Mouse (Mus musculus): ENCODE data around the gene Cpne8. TPM values are rescaled to one million over a fixed set of nuclear protein-coding genes. Genes with fewer than 3 reads are reported as not detected.
A peak's percentile ranks its signal among the peaks of the same experiment; 100 is the strongest.

Cpne8 gene
- total and polyA plus RNA-seq, 2 experiments from 2014 or later: 16.8 to 28.1 TPM

DNA sequence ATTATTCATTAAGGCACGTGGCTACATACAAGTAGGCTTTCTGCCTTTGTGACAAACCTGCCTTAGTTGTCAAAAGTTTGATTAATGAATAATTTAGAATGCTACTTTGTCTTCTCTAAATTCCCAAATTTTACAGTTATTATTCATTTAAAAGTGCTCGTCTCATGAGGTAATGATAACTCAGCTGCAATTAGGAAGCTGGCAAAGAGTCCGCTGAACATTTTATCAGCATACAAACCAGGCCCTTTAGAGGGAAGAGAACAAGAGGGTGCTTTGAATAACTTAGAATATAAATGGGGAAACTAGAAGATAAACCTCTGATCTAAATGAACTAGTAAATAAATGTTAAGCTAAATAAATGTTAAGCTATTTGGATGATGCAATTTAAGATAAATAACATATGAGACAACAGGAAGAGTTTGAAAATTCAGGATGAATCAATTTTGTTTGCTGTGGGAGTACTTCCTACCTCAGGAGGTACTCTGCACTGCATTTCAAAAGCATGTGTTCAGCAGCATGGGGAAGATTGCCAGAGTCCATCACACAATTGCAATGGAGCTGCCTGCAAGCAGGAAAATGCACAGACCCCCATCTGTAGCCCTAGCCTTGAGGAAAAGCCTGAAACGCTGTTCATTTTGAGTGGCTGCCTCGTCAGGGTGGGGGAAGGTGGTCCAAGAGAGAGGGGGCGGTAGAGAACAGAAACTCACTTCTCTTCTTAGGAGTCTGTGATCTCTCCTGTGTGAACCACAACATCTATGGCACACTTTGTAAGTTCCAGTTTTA is 81.3 kb downstream of the Cpne8 start:
- Histone ChIP-seq H3K9ac (replicated peaks; ENCODE audit: low read length) (no peak overlapping the region), H3K4me2 (ENCODE audit: low read depth, low read length) (no peak overlapping the region), H3K36me3 (ENCODE audit: insufficient read depth, low read length) (no peaks in the 10 kb centered on the region), H3K27me3 (ENCODE audit: insufficient read depth, low read length) (no peaks in the 10 kb centered on the region), H3K4me3 (ENCODE audit: low read length) (no peak overlapping the region), H3K9me3 (ENCODE audit: low read length) (no peaks in the 10 kb centered on the region), H3K27ac (no peak overlapping the region), H3K4me1 (ENCODE audit: insufficient read depth, low read length) (no peaks in the 10 kb centered on the region)
- DNase-seq (ENCODE audit: low spot score) (peak; percentile 23), ATAC-seq (no peak)
- 50% methylated on average over 6 of the region's 6 CpGs for WGBS
- TF ChIP-seq CTCF (IDR thresholded peaks at IDR 0.05; ENCODE audit: low read depth): peak; percentile 4; the same call in 1 of the 2 replicates

DNA sequence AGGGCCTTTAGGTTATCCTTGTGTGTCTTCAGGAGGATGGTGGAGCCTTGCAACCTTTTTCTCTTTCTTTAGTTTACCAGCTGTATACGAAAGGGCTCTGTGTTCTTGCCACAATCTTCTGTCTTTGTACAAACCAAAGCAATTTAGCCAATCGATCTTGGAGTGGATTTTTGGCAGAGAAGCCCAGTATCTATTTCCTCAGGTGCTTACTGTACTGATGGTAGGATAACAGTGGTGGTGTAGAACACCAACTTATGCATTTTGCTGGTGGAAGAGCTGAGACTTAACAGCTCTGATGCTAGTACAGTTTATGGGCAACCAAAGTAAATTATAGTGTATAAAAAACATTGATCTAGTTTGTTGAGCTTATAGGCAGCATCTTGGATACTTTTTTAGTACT is 83.6 kb downstream of the Cpne8 start:
- DNase-seq (ENCODE audit: low spot score) (no peak), ATAC-seq (no peak)
- H3K4me2 ChIP-seq (ENCODE audit: low read depth, low read length): no peak overlapping the region
- H3K36me3 ChIP-seq (ENCODE audit: insufficient read depth, low read length): no peaks in the 10 kb centered on the region
- no peak overlapping the region for H3K4me3 ChIP-seq (ENCODE audit: low read length)
- no peaks in the 10 kb centered on the region for H3K27me3 ChIP-seq (ENCODE audit: insufficient read depth, low read length)
- H3K4me1 ChIP-seq (ENCODE audit: insufficient read depth, low read length): no peaks in the 10 kb centered on the region
- H3K9me3 ChIP-seq (ENCODE audit: low read length): no peaks in the 10 kb centered on the region
- no peak overlapping the region for H3K9ac ChIP-seq (replicated peaks; ENCODE audit: low read length)
- WGBS: 92% methylated on average over 2 of the region's 2 CpGs
- H3K27ac ChIP-seq: no peak overlapping the region
- TF ChIP-seq CTCF (IDR thresholded peaks at IDR 0.05; ENCODE audit: low read depth): no peak

DNA sequence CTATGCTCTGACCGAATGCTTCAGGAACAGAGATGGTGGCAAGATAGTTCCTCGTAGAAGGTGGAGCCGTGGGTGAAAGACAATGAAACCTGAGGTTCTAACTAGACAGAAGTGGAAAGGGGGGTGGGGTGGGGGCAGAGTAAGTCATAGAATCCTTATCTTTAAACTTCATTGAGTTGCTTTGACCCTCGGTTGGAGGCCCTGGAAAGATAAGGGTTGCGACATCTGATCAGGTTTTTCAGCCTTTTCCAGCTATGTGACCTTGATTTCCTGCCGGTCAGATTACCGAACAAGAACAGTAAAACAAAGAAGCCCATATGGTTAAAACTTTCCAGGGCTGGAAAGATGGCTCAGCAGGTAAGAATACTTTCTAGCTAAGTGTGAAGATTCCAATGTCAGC is 89.6 kb downstream of the Cpne8 start:
- H3K4me2 ChIP-seq (ENCODE audit: low read depth, low read length): no peak overlapping the region
- no peak for TF ChIP-seq CTCF (IDR thresholded peaks at IDR 0.05; ENCODE audit: low read depth)
- 85% methylated on average over 7 of the region's 7 CpGs for WGBS
- H3K9me3 ChIP-seq (ENCODE audit: low read length): no peaks in the 10 kb centered on the region
- no peaks in the 10 kb centered on the region for H3K27me3 ChIP-seq (ENCODE audit: insufficient read depth, low read length)
- no peaks in the 10 kb centered on the region for H3K36me3 ChIP-seq (ENCODE audit: insufficient read depth, low read length)
- no peak overlapping the region for H3K9ac ChIP-seq (replicated peaks; ENCODE audit: low read length)
- no peaks in the 10 kb centered on the region for H3K4me1 ChIP-seq (ENCODE audit: insufficient read depth, low read length)
- H3K4me3 ChIP-seq (ENCODE audit: low read length): no peak overlapping the region
- no peak overlapping the region for H3K27ac ChIP-seq
- ATAC-seq: no peak
- no peak for DNase-seq (ENCODE audit: low spot score)

DNA sequence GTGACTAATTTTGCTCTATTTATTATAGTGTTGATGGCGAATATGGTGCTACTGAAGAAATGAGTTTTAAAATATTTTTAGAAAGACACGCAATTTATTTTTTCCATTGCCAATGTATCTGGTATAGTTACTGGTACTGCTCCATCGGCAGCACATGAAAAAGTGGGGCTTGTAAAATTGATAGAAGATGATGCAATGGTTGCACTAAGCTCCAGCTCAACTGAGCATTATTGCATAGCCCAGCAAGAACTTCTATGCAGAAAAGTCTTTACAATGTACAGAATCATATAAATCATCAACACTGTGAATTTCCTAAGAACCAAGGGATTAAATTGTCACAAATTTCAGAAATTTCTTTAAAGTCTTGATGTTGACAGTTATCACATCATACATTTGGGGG is 101.8 kb downstream of the Cpne8 start:
- H3K9ac ChIP-seq (replicated peaks; ENCODE audit: low read length): no peak overlapping the region
- no peaks in the 10 kb centered on the region for H3K9me3 ChIP-seq (ENCODE audit: low read length)
- H3K4me1 ChIP-seq (ENCODE audit: insufficient read depth, low read length): no peaks in the 10 kb centered on the region
- no peak overlapping the region for H3K27ac ChIP-seq
- no peaks in the 10 kb centered on the region for H3K27me3 ChIP-seq (ENCODE audit: insufficient read depth, low read length)
- no peaks in the 10 kb centered on the region for H3K36me3 ChIP-seq (ENCODE audit: insufficient read depth, low read length)
- H3K4me3 ChIP-seq (ENCODE audit: low read length): no peak overlapping the region
- no peak overlapping the region for H3K4me2 ChIP-seq (ENCODE audit: low read depth, low read length)
- DNase-seq (ENCODE audit: low spot score) (no peak), ATAC-seq (no peak)
- 91% methylated on average over 3 of the region's 3 CpGs for WGBS
- TF ChIP-seq CTCF (IDR thresholded peaks at IDR 0.05; ENCODE audit: low read depth): no peak

DNA sequence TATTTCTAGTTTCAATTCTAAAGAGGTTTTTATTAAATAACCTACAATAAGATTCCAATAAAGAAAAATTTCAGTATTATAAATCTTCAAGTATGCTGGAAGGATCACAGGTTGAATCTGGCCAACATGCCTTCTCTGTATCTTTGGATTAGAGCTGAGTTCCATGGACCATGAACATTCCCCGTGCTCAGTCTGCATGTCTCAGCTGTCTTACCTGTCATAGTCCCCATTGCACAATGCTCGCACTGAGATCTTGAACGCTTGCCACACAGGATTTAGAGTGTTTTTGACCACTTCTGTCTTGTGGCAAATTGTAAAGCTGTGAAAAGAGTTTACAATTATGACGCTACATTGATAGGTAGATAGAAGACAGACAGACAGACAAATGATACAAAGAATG is 110.0 kb downstream of the Cpne8 start:
- Histone ChIP-seq H3K9me3 (ENCODE audit: low read length) (no peaks in the 10 kb centered on the region), H3K9ac (replicated peaks; ENCODE audit: low read length) (no peak overlapping the region), H3K4me3 (ENCODE audit: low read length) (no peak overlapping the region), H3K36me3 (ENCODE audit: insufficient read depth, low read length) (no peaks in the 10 kb centered on the region), H3K4me1 (ENCODE audit: insufficient read depth, low read length) (no peaks in the 10 kb centered on the region), H3K4me2 (ENCODE audit: low read depth, low read length) (no peak overlapping the region), H3K27me3 (ENCODE audit: insufficient read depth, low read length) (no peaks in the 10 kb centered on the region), H3K27ac (no peak overlapping the region)
- ATAC-seq: no peak
- WGBS: 87% methylated on average over 4 of the region's 4 CpGs
- TF ChIP-seq CTCF (IDR thresholded peaks at IDR 0.05; ENCODE audit: low read depth): no peak
- DNase-seq (ENCODE audit: low spot score): no peak

DNA sequence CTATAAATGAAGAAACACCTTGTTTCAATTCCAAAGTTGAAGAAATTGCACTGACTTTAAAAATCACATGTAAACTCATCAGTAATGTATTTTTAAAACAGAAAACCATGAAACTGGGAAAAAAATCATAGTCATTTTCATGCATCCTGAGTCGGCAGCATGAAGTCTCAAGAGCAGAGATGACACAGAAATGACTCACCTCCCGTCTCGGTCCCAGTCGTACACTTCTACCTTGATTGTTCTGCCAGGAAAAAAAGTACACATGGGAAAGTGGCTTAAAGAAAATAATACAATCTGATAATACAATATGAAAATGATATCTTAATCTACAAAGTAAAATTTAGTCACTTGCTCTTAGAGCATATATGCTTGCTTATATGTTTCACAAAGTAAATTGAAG is 111.2 kb downstream of the Cpne8 start:
- no peak for DNase-seq (ENCODE audit: low spot score)
- Histone ChIP-seq H3K9ac (replicated peaks; ENCODE audit: low read length) (no peak overlapping the region), H3K36me3 (ENCODE audit: insufficient read depth, low read length) (no peaks in the 10 kb centered on the region), H3K27ac (no peak overlapping the region), H3K27me3 (ENCODE audit: insufficient read depth, low read length) (no peaks in the 10 kb centered on the region), H3K9me3 (ENCODE audit: low read length) (no peaks in the 10 kb centered on the region), H3K4me1 (ENCODE audit: insufficient read depth, low read length) (no peaks in the 10 kb centered on the region), H3K4me3 (ENCODE audit: low read length) (no peak overlapping the region), H3K4me2 (ENCODE audit: low read depth, low read length) (no peak overlapping the region)
- 86% methylated on average over 4 of the region's 4 CpGs for WGBS
- no peak for TF ChIP-seq CTCF (IDR thresholded peaks at IDR 0.05; ENCODE audit: low read depth)
- no peak for ATAC-seq

DNA sequence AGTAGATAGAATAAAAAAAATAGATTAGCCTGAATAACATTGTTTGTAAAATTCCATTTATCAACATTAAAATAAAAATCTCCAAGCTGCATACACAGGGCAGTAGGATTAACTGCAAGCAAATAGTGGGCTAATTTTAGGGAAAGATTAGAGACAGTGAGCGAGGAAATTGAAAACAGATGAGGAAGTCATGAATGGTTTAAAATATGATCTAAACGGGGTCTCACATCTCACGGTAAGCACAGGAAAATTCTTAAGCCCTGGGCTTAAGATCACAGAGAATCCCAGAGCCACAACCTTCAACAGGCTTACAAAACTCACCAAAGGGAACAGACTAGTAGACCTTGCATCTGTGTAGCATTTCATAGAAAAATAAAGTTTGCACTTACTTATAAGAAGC is 115.2 kb downstream of the Cpne8 start:
- Histone ChIP-seq H3K4me2 (ENCODE audit: low read depth, low read length) (no peak overlapping the region), H3K27me3 (ENCODE audit: insufficient read depth, low read length) (no peaks in the 10 kb centered on the region), H3K36me3 (ENCODE audit: insufficient read depth, low read length) (no peaks in the 10 kb centered on the region), H3K4me3 (ENCODE audit: low read length) (no peak overlapping the region), H3K27ac (no peak overlapping the region), H3K9me3 (ENCODE audit: low read length) (no peaks in the 10 kb centered on the region), H3K9ac (replicated peaks; ENCODE audit: low read length) (no peak overlapping the region), H3K4me1 (ENCODE audit: insufficient read depth, low read length) (no peaks in the 10 kb centered on the region)
- TF ChIP-seq CTCF (IDR thresholded peaks at IDR 0.05; ENCODE audit: low read depth): no peak
- WGBS: 83% methylated on average over 3 of the region's 3 CpGs
- ATAC-seq: no peak
- DNase-seq (ENCODE audit: low spot score): no peak

All from hindbrain, postnatal 0 days (tissue).